Mouse (Mus musculus): Measurements from ENCODE around the gene Elp5. TPM values are rescaled to one million over a fixed set of nuclear protein-coding genes. Genes with fewer than 3 reads are reported as not detected.
A peak's percentile ranks its signal among the peaks of the same experiment; 100 is the strongest.

The Elp5 gene
- polyA plus RNA-seq, 1 experiment from 2014 or later = 97.9 TPM

- H3K27ac ChIP-seq = peak within 1 kb of the TSS; percentile 98
- H3K36me3 ChIP-seq (ENCODE audit: insufficient read depth, low read length) = peaks cover 30% of the 10 kb centered on the region
- DNase-seq (ENCODE audit: low spot score) (peak; percentile 100), ATAC-seq (replicated peaks; ENCODE audit: low FRiP score, low read depth) (peak; percentile 77)
- peak within 1 kb of the TSS; percentile 60 for H3K4me2 ChIP-seq (ENCODE audit: low read length)
- H3K4me3 ChIP-seq (replicated peaks; ENCODE audit: low read depth, low read length) = peak within 1 kb of the TSS; percentile 92
- H3K27me3 ChIP-seq (ENCODE audit: insufficient read depth, low read length) = no peaks in the 10 kb centered on the region
- TF ChIP-seq CTCF (IDR thresholded peaks at IDR 0.05; ENCODE audit: low read depth) = peak; percentile 58
- no peaks in the 10 kb centered on the region for H3K9me3 ChIP-seq (replicated peaks; ENCODE audit: low read length)
- H3K4me1 ChIP-seq (replicated peaks; ENCODE audit: insufficient read depth, low read length) = peaks cover 7% of the 10 kb centered on the region
- peak within 1 kb of the TSS; percentile 85 for H3K9ac ChIP-seq (ENCODE audit: low read depth, low read length)
- 1% methylated on average over 36 of the region's 36 CpGs for WGBS
These were observed 13.2 kb upstream of the Elp5 start, which contains the start of gene Phf23 for GRCm38 (mm10) chr11:69995391-69995960. Gene Phf23, plus strand, starts transcription at chr11:69995777.

DNA sequence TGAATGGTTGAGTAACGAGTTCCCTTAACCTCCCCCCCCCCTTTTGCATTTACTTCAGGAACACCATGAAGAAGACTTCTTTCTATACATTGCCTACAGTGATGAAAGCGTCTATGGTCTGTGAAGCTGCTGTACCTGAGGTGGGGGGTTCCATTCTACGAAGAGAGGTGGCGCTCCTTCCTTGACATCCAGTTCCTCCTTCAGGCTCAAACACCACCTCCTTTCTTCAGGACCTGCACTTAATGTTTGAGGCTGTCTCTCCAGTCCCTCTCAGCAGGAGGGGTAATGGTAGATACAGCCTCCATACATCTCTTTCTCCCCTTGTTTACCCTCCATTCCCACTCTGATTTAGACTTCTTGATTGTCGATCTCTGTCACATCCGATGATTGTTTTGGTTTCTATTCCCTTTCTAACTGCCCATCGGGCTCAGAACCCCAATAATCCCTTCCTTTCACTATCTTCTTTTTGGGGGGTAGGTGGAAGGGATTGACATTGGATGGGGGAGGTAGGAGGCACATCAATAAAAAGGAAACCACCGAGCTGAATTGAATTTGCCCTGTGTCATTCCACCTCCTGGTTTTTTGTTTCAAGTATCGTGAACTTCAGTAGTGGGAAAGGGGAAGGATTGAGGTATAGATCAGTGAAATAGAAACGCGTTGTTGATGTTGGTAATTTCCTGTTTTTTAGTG is 12.2 kb upstream of the Elp5 start:
- no peaks in the 10 kb centered on the region for H3K27me3 ChIP-seq (ENCODE audit: insufficient read depth, low read length)
- DNase-seq (ENCODE audit: low spot score) (no peak), ATAC-seq (replicated peaks; ENCODE audit: low FRiP score, low read depth) (no peak)
- TF ChIP-seq CTCF (IDR thresholded peaks at IDR 0.05; ENCODE audit: low read depth) = peak; percentile 27; the same call in 1 of the 2 replicates
- no peak overlapping the region for H3K27ac ChIP-seq
- 0 out of 2 replicates have a peak overlapping the region, but pooled peaks have one; percentile 9 for H3K9ac ChIP-seq (ENCODE audit: low read depth, low read length)
- H3K4me2 ChIP-seq (ENCODE audit: low read length) = peak overlapping the region; percentile 60; the same call in 1 of the 2 replicates
- no peak overlapping the region for H3K4me3 ChIP-seq (replicated peaks; ENCODE audit: low read depth, low read length)
- peaks cover 36% of the 10 kb centered on the region for H3K36me3 ChIP-seq (ENCODE audit: insufficient read depth, low read length)
- peaks cover 7% of the 10 kb centered on the region for H3K4me1 ChIP-seq (replicated peaks; ENCODE audit: insufficient read depth, low read length)
- WGBS = 86% methylated on average over 11 of the region's 11 CpGs
- no peaks in the 10 kb centered on the region for H3K9me3 ChIP-seq (replicated peaks; ENCODE audit: low read length)

DNA sequence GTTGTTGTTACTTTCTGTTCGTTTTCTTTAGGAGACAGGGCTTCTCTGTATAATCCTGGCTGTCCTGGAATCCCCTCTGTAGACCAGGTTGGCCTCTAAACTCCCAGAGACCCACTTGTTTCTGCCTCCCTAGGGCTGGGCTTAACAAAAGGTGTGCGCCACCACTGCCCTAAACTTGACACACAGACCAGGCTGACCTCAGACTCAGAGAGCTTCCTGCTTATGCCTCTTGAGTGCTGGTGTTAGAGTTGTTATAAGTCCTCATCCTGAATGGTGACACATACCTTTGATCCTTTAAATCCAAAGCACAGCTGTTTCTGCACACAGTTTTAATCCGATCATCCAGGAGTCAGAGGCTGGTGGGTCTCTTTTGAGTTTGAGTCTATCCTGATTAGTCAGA is 10.6 kb upstream of the Elp5 start:
- TF ChIP-seq CTCF (IDR thresholded peaks at IDR 0.05; ENCODE audit: low read depth) = no peak
- 87% methylated on average over 3 of the region's 3 CpGs for WGBS
- no peak for DNase-seq (ENCODE audit: low spot score)
- peaks cover 7% of the 10 kb centered on the region for H3K4me1 ChIP-seq (replicated peaks; ENCODE audit: insufficient read depth, low read length)
- no peaks in the 10 kb centered on the region for H3K27me3 ChIP-seq (ENCODE audit: insufficient read depth, low read length)
- no peak overlapping the region for H3K9ac ChIP-seq (ENCODE audit: low read depth, low read length)
- peaks cover 35% of the 10 kb centered on the region for H3K36me3 ChIP-seq (ENCODE audit: insufficient read depth, low read length)
- no peak overlapping the region for H3K27ac ChIP-seq
- H3K4me2 ChIP-seq (ENCODE audit: low read length) = peak overlapping the region; percentile 73
- H3K4me3 ChIP-seq (replicated peaks; ENCODE audit: low read depth, low read length) = no peak overlapping the region
- ATAC-seq (replicated peaks; ENCODE audit: low FRiP score, low read depth) = no peak
- no peaks in the 10 kb centered on the region for H3K9me3 ChIP-seq (replicated peaks; ENCODE audit: low read length)

DNA sequence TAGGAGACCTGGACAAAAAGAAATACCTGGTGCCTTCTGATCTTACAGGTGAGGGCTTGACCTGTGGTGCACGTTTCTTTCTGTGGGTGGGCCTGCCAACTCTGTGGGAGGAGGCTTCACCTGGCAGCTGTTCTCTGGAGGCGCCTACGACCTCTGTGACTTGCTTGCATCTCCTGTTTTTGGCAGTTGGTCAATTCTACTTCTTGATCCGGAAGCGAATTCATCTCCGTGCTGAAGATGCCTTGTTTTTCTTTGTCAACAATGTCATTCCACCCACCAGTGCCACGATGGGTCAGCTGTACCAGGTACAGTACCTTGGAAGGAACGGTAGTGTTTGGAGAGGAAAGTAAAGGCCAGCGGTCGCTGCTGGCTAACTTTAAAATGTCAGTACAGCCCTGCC is 10.1 kb upstream of the Elp5 start:
- 65% methylated on average over 10 of the region's 10 CpGs for WGBS
- Histone ChIP-seq H3K4me2 (ENCODE audit: low read length) (peak overlapping the region; percentile 73), H3K9me3 (replicated peaks; ENCODE audit: low read length) (no peaks in the 10 kb centered on the region), H3K9ac (ENCODE audit: low read depth, low read length) (peak overlapping the region; percentile 85; the same call in 1 of the 2 replicates), H3K4me1 (replicated peaks; ENCODE audit: insufficient read depth, low read length) (peaks cover 7% of the 10 kb centered on the region), H3K27me3 (ENCODE audit: insufficient read depth, low read length) (no peaks in the 10 kb centered on the region), H3K27ac (no peak overlapping the region), H3K36me3 (ENCODE audit: insufficient read depth, low read length) (peaks cover 39% of the 10 kb centered on the region), H3K4me3 (replicated peaks; ENCODE audit: low read depth, low read length) (peak overlapping the region; percentile 82)
- ATAC-seq (replicated peaks; ENCODE audit: low FRiP score, low read depth) (no peak), DNase-seq (ENCODE audit: low spot score) (no peak)
- no peak for TF ChIP-seq CTCF (IDR thresholded peaks at IDR 0.05; ENCODE audit: low read depth)

DNA sequence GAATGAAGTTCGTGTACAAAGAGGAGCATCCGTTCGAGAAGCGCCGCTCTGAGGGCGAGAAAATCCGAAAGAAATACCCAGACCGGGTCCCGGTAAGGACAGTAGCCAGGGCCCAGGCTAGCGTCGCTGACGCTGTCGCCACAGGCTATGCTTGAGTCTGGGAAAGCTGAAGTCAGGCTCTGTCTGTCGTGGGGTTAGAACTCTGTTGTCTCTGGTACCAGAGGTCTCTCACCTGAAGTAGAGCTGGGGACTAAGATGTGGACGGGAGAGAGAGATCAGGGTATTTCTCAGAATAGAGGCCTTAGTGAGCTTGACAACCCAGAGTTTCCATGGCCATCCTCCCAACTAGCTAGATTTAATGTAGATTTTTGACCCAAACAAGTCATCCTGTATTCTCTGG is 9.4 kb upstream of the Elp5 start:
- H3K36me3 ChIP-seq (ENCODE audit: insufficient read depth, low read length) = peaks cover 45% of the 10 kb centered on the region
- ATAC-seq (replicated peaks; ENCODE audit: low FRiP score, low read depth) = no peak
- no peaks in the 10 kb centered on the region for H3K27me3 ChIP-seq (ENCODE audit: insufficient read depth, low read length)
- H3K4me1 ChIP-seq (replicated peaks; ENCODE audit: insufficient read depth, low read length) = peaks cover 7% of the 10 kb centered on the region
- no peaks in the 10 kb centered on the region for H3K9me3 ChIP-seq (replicated peaks; ENCODE audit: low read length)
- H3K4me2 ChIP-seq (ENCODE audit: low read length) = peak overlapping the region; percentile 73
- no peak for DNase-seq (ENCODE audit: low spot score)
- H3K4me3 ChIP-seq (replicated peaks; ENCODE audit: low read depth, low read length) = peak overlapping the region; percentile 82
- 0% methylated on average over 15 of the region's 15 CpGs for WGBS
- TF ChIP-seq CTCF (IDR thresholded peaks at IDR 0.05; ENCODE audit: low read depth) = no peak
- peak overlapping the region; percentile 84 for H3K27ac ChIP-seq
- peak overlapping the region; percentile 85 for H3K9ac ChIP-seq (ENCODE audit: low read depth, low read length)

- H3K4me1 ChIP-seq (replicated peaks; ENCODE audit: insufficient read depth, low read length) = peaks cover 7% of the 10 kb centered on the region
- ATAC-seq (replicated peaks; ENCODE audit: low FRiP score, low read depth) = peak; percentile 71
- peak within 1 kb of the TSS; percentile 85 for H3K9ac ChIP-seq (ENCODE audit: low read depth, low read length)
- peaks cover 51% of the 10 kb centered on the region for H3K36me3 ChIP-seq (ENCODE audit: insufficient read depth, low read length)
- H3K27ac ChIP-seq = peak within 1 kb of the TSS; percentile 84
- TF ChIP-seq CTCF (IDR thresholded peaks at IDR 0.05; ENCODE audit: low read depth) = no peak
- DNase-seq (ENCODE audit: low spot score) = peak; percentile 99
- H3K4me2 ChIP-seq (ENCODE audit: low read length) = peak within 1 kb of the TSS; percentile 73
- no peaks in the 10 kb centered on the region for H3K27me3 ChIP-seq (ENCODE audit: insufficient read depth, low read length)
- H3K9me3 ChIP-seq (replicated peaks; ENCODE audit: low read length) = no peaks in the 10 kb centered on the region
- H3K4me3 ChIP-seq (replicated peaks; ENCODE audit: low read depth, low read length) = peak within 1 kb of the TSS; percentile 82
- under 1% methylated on average over 40 of the region's 40 CpGs for WGBS
These were observed 8.8 kb upstream of the Elp5 start, which contains the start of gene Gabarap for GRCm38 (mm10) chr11:69990850-69991691. Gene Gabarap, plus strand, starts transcription at chr11:69991143.

Data from kidney, postnatal 0 days (tissue).